Mouse (Mus musculus) macrophage (primary cell): ENCODE results near the gene Lrrc34. TPM values are rescaled to one million over a fixed set of nuclear protein-coding genes. Genes with fewer than 3 reads are reported as not detected.

Source experiments
- polyA plus RNA-seq: library from polyadenylated mRNA; stranded (reverse); fragments of 250-400 nt; gene quantifications from 3 replicates; pipeline ENCODE4 v1.2.4, GENCODE M21; 2018; ENCODE audit warnings: inconsistent platforms

The Lrrc34 gene
- polyA plus RNA-seq, 1 experiment from 2014 or later: not detected

Other genes starting within 250 kb of the Lrrc34 start
- not detected in 3 replicates for gene Mecom, start 99.9 kb downstream of the Lrrc34 start, polyA plus RNA-seq
- gene Actrt3, start 47.9 kb downstream of the Lrrc34 start, polyA plus RNA-seq: not detected in 3 replicates
- gene Mynn, start 45.8 kb downstream of the Lrrc34 start, polyA plus RNA-seq: 9.8 to 10.6 TPM (median 9.9 TPM) in 3 replicates
- not detected in 3 replicates for gene Lrriq4, start 3.4 kb downstream of the Lrrc34 start, polyA plus RNA-seq
- gene Lrrc31, start 52.0 kb upstream of the Lrrc34 start, polyA plus RNA-seq: not detected in 3 replicates
- not detected in 3 replicates for gene Samd7, start 98.4 kb upstream of the Lrrc34 start, polyA plus RNA-seq
- 60.6 to 83.2 TPM (median 66.4 TPM) in 3 replicates for gene Sec62, start 145.0 kb upstream of the Lrrc34 start, polyA plus RNA-seq
- gene Gpr160, start 208.1 kb upstream of the Lrrc34 start, polyA plus RNA-seq: 13.3 to 29.8 TPM (median 20.6 TPM) in 3 replicates